Mouse (Mus musculus): ENCODE results near the gene Armh4. TPM values are rescaled to one million over a fixed set of nuclear protein-coding genes. Genes with fewer than 3 reads are reported as not detected.

The Armh4 gene
- polyA plus RNA-seq, 1 experiment from 2014 or later = 25.8 TPM

Other genes starting within 250 kb of the Armh4 start
- gene Olfr722, start 118.6 kb upstream of the Armh4 start, polyA plus RNA-seq (2016; fragmentation: Nextera tagmentation; extraction: Ambion mirVana) = not detected in 2 replicates
- not detected in 2 replicates for gene Olfr723, start 148.4 kb upstream of the Armh4 start, polyA plus RNA-seq (2016; fragmentation: Nextera tagmentation; extraction: Ambion mirVana)
- not detected in 2 replicates for gene Olfr724, start 179.9 kb upstream of the Armh4 start, polyA plus RNA-seq (2016; fragmentation: Nextera tagmentation; extraction: Ambion mirVana)

Data from embryonic facial prominence, embryonic 12.5 days (tissue).